Mouse (Mus musculus) lung, embryonic 16.5 days (tissue): ENCODE measurements at regions not wholly inside any gene's neighbourhood (a gene's known extent, or its start where the extent isn't known, plus 50 kb on each side); places are given as distances from the start of the nearest gene placed in this dataset.

Experiments used
- ATAC-seq: fragments of 200-750 bp; cut with Nextera tagmentation; 2 replicates; pipeline ENCODE4 v1.8.0; 2017; ENCODE audit warnings: low read depth, mild to moderate bottlenecking, moderate library complexity
- H3K27ac ChIP-seq: fragments of 300-500 bp; sonication (generic); 2 replicates; pipeline ENCODE4 v1.5.1; 2014; ENCODE audit warnings: mild to moderate bottlenecking, control low read depth, low read length
- H3K27me3 ChIP-seq: fragments of 300-500 bp; sonication (generic); 2 replicates; pipeline ENCODE4 v1.6.1; 2014; ENCODE audit warnings: low read depth, low read length, mixed read lengths; ENCODE audit not compliant: control insufficient read depth, insufficient read depth
- H3K36me3 ChIP-seq: fragments of 300-500 bp; sonication (generic); 2 replicates; pipeline ENCODE4 v1.6.1; 2014; ENCODE audit warnings: low read length; ENCODE audit not compliant: control insufficient read depth, insufficient read depth
- H3K4me1 ChIP-seq: fragments of 300-500 bp; sonication (generic); replicated peaks from 2 replicates; pipeline ENCODE4 v1.6.1; 2014; ENCODE audit warnings: low read length, mixed read lengths; ENCODE audit not compliant: control insufficient read depth, insufficient read depth
- H3K4me2 ChIP-seq: fragments of 300-500 bp; sonication (generic); 2 replicates; pipeline ENCODE4 v1.6.1; 2014; ENCODE audit warnings: low read depth, low read length, control low read depth
- H3K4me3 ChIP-seq: fragments of 300-500 bp; sonication (generic); 2 replicates; pipeline ENCODE4 v1.5.1; 2014; ENCODE audit warnings: mild to moderate bottlenecking, low read length, control low read depth
- H3K9ac ChIP-seq: fragments of 300-500 bp; sonication (generic); 2 replicates; pipeline ENCODE4 v1.6.1; 2014; ENCODE audit warnings: low read length, control low read depth
- H3K9me3 ChIP-seq: fragments of 300-500 bp; sonication (generic); 2 replicates; pipeline ENCODE4 v1.6.1; 2016; ENCODE audit warnings: low read length; ENCODE audit not compliant: control insufficient read depth
- WGBS: fragments of 180-500 bp; shearing (Covaris S2); extraction: QIAGEN DNeasy Blood & Tissue Kit; methylation state at CpG from one replicate; pipeline ENCODE4 v1.1.7; 2014; 5-methylcytosine and 5-hydroxymethylcytosine counted together

DNA sequence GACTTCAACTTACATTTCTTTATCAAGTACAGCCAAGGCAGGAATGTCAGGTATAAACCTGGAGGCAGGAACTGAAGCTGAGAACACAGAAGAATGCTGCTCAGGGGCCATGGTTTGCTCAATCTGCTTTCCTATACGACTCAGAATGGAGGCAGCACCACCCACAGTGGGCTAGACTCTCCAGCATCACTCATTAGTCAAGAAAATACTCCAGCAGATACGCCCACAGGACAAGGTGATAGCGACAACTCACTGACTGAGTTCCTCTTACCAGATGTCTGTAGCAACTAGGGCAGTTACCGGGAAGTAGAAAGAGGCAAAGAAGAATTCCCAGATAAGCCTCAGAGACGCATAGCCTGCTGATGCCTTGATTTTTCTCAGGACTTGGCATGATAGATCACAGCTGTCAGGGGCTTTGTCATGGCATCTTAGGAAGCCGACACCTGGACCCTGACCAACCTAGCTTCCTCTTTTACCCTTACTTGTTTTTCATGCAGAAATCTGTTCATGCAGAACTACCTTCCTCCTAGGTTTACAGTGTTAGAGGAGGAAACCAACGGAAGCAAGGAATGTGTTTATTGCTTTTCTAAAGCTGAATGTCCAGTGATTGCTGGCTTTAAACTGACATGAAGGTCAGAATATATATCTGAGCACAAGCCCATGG, 110.7 kb upstream of the Sp4 start:
- no peak for ATAC-seq
- H3K9me3 ChIP-seq: no peaks in the 10 kb centered on the region
- 21% methylated on average over 7 of the region's 7 CpGs for WGBS

GRCm38 (mm10) chr12:118410917-118411316, 109.7 kb upstream of the Sp4 start:
- H3K4me2 ChIP-seq: no peak overlapping the region
- H3K36me3 ChIP-seq: no peaks in the 10 kb centered on the region
- no peak for ATAC-seq
- H3K27me3 ChIP-seq: no peaks in the 10 kb centered on the region
- H3K9ac ChIP-seq: no peak overlapping the region
- H3K27ac ChIP-seq: no peak overlapping the region
- H3K4me3 ChIP-seq: no peak overlapping the region
- H3K4me1 ChIP-seq: no peaks in the 10 kb centered on the region
- no peaks in the 10 kb centered on the region for H3K9me3 ChIP-seq

More for the DNA sequence above, 110.7 kb upstream of the Sp4 start:
- Histone ChIP-seq H3K36me3 (no peaks in the 10 kb centered on the region), H3K27ac (no peak overlapping the region), H3K4me1 (no peaks in the 10 kb centered on the region), H3K4me3 (no peak overlapping the region), H3K9ac (no peak overlapping the region), H3K27me3 (no peaks in the 10 kb centered on the region), H3K4me2 (no peak overlapping the region)

- no peak for ATAC-seq
- no peak overlapping the region for H3K4me2 ChIP-seq
- no peak overlapping the region for H3K4me3 ChIP-seq
- H3K4me1 ChIP-seq: no peaks in the 10 kb centered on the region; the same call in 1 of the 2 replicates
- no peak overlapping the region for H3K27ac ChIP-seq
- H3K9me3 ChIP-seq: no peaks in the 10 kb centered on the region
- no peak overlapping the region for H3K9ac ChIP-seq
- H3K27me3 ChIP-seq: no peaks in the 10 kb centered on the region
- no peaks in the 10 kb centered on the region for H3K36me3 ChIP-seq
Observed at GRCm38 (mm10) chr12:118405135-118405534, 103.9 kb upstream of the Sp4 start.

- 68% methylated on average over 5 of the region's 5 CpGs for WGBS
- H3K27ac ChIP-seq: no peak overlapping the region
- H3K36me3 ChIP-seq: no peaks in the 10 kb centered on the region
- H3K4me2 ChIP-seq: no peak overlapping the region
- H3K9me3 ChIP-seq: no peaks in the 10 kb centered on the region
- no peak for ATAC-seq
- no peak overlapping the region for H3K9ac ChIP-seq
- no peaks in the 10 kb centered on the region for H3K27me3 ChIP-seq
- H3K4me3 ChIP-seq: no peak overlapping the region
- H3K4me1 ChIP-seq: no peaks in the 10 kb centered on the region; the same call in 1 of the 2 replicates
Observed at GRCm38 (mm10) chr12:118404171-118404570, 102.9 kb upstream of the Sp4 start.

DNA sequence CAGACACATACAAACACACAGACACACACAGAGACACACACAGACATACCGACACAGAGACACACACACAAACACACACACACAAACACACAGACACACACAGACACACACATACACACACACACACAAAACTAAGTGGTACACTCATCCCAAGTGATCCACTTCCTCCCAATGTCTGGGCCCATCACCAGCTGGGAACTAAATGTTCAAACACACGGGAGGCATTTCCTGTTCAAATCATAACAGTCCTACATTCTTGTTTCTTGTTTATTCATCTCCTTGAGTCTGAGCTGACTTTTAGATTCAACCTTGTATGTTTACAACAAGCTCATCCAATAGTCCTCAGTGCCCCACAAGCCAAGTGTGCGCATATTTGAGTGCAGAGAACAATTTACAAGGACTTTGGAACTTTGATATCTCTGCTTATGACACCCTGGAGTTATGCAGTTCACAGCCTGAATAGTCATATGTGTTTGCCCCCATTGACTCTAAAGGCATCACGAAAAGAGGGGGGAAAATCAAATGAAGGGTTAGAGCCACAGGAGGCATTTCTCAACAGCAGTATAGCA, 102.4 kb upstream of the Sp4 start:
- no peak overlapping the region for H3K9ac ChIP-seq
- ATAC-seq: peak; percentile 65; the same call in 1 of the 2 replicates
- H3K27me3 ChIP-seq: no peaks in the 10 kb centered on the region
- H3K4me3 ChIP-seq: no peak overlapping the region
- no peaks in the 10 kb centered on the region; the same call in 1 of the 2 replicates for H3K4me1 ChIP-seq
- no peak overlapping the region for H3K27ac ChIP-seq
- WGBS: 52% methylated on average over 4 of the region's 4 CpGs
- no peaks in the 10 kb centered on the region for H3K36me3 ChIP-seq
- H3K9me3 ChIP-seq: no peaks in the 10 kb centered on the region
- H3K4me2 ChIP-seq: no peak overlapping the region

GRCm38 (mm10) chr12:118401377-118401776, 100.1 kb upstream of the Sp4 start:
- Histone ChIP-seq H3K27me3 (no peaks in the 10 kb centered on the region), H3K4me3 (no peak overlapping the region), H3K9ac (no peak overlapping the region), H3K27ac (no peak overlapping the region), H3K9me3 (no peaks in the 10 kb centered on the region), H3K4me2 (no peak overlapping the region), H3K4me1 (no peaks in the 10 kb centered on the region; the same call in 1 of the 2 replicates), H3K36me3 (no peaks in the 10 kb centered on the region)
- no peak for ATAC-seq

- H3K4me3 ChIP-seq: no peak overlapping the region
- no peak overlapping the region for H3K4me2 ChIP-seq
- no peak overlapping the region for H3K9ac ChIP-seq
- H3K9me3 ChIP-seq: no peaks in the 10 kb centered on the region
- no peak for ATAC-seq
- no peaks in the 10 kb centered on the region for H3K27me3 ChIP-seq
- no peaks in the 10 kb centered on the region for H3K36me3 ChIP-seq
- no peak overlapping the region for H3K27ac ChIP-seq
- no peaks in the 10 kb centered on the region for H3K4me1 ChIP-seq
Observed at GRCm38 (mm10) chr12:118391654-118392053, 90.4 kb upstream of the Sp4 start.

- Histone ChIP-seq H3K27ac (no peak overlapping the region), H3K4me1 (no peaks in the 10 kb centered on the region), H3K9ac (no peak overlapping the region), H3K4me3 (no peak overlapping the region), H3K36me3 (no peaks in the 10 kb centered on the region), H3K27me3 (no peaks in the 10 kb centered on the region), H3K4me2 (no peak overlapping the region), H3K9me3 (no peaks in the 10 kb centered on the region)
- ATAC-seq: no peak
- 84% methylated on average over 3 of the region's 3 CpGs for WGBS
Observed at GRCm38 (mm10) chr12:118381013-118381412, 79.8 kb upstream of the Sp4 start.

DNA sequence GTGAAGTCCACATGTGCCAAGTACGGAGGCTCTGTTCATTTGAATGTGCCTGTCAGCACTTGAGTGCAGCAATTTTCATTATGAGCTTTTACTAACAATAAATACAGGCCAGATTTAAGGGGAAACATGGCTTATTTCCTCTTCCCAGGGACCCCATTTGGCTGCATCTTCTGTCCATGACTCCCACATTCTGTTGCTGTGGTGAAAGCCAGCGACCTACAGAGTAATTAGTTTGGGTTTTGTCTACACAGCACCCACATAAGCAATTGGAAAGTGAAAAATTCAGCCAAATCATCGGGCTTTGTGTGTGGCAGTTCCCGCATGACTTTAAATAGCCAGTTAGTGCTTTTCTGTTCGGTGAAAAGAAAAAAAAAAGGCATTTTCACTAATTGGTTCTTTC, 76.7 kb upstream of the Sp4 start:
- 79% methylated on average over 5 of the region's 5 CpGs for WGBS
- Histone ChIP-seq H3K9ac (no peak overlapping the region), H3K4me3 (no peak overlapping the region), H3K4me1 (no peaks in the 10 kb centered on the region), H3K36me3 (no peaks in the 10 kb centered on the region), H3K27ac (no peak overlapping the region), H3K4me2 (no peak overlapping the region), H3K27me3 (no peaks in the 10 kb centered on the region), H3K9me3 (no peaks in the 10 kb centered on the region)
- no peak for ATAC-seq
